Mouse (Mus musculus) skeletal muscle tissue, adult 2 months (tissue): Measurements from ENCODE around the gene Pth2.

ENCODE experiments used
- DNase-seq: peaks from one replicate; pipeline ENCODE4 v3.0.0-alpha.2; 2012; ENCODE audit warnings: low read depth, low spot score

The Pth2 gene

GRCm38 (mm10) chr7:45153586-45153985 is 27.2 kb upstream of the Pth2 start:
- no peak for DNase-seq

- peak; percentile 96 for DNase-seq
These were observed 26.5 kb upstream of the Pth2 start, which contains the start of the genes Pih1d1 and Aldh16a1 for GRCm38 (mm10) chr7:45154096-45154992. Gene Pih1d1 (plus strand): TSS chr7:45154303. Gene Aldh16a1 (minus strand): TSS chr7:45154584.

- no peak for DNase-seq
These were observed 25.7 kb upstream of the Pth2 start for GRCm38 (mm10) chr7:45154993-45155514.

GRCm38 (mm10) chr7:45155590-45155989 is 25.2 kb upstream of the Pth2 start:
- no peak for DNase-seq

- DNase-seq, result no peak
These were observed 24.6 kb upstream of the Pth2 start for GRCm38 (mm10) chr7:45156206-45156605.

- DNase-seq, result no peak
These were observed 23.3 kb upstream of the Pth2 start for GRCm38 (mm10) chr7:45157459-45157858.

- DNase-seq, result no peak
These were observed 21.8 kb upstream of the Pth2 start for GRCm38 (mm10) chr7:45158991-45159390.

- no peak for DNase-seq
These were observed 20.4 kb upstream of the Pth2 start for GRCm38 (mm10) chr7:45160316-45160800.

GRCm38 (mm10) chr7:45160866-45161265 is 19.9 kb upstream of the Pth2 start:
- no peak for DNase-seq

GRCm38 (mm10) chr7:45161612-45162473 is 19.0 kb upstream of the Pth2 start:
- DNase-seq, result peak; percentile 75

GRCm38 (mm10) chr7:45162551-45162950 is 18.2 kb upstream of the Pth2 start:
- DNase-seq, result no peak

- no peak for DNase-seq
These were observed 17.7 kb upstream of the Pth2 start for GRCm38 (mm10) chr7:45162996-45163615.

GRCm38 (mm10) chr7:45163735-45164490 is 16.9 kb upstream of the Pth2 start, which contains the start of gene Slc17a7:
Gene Slc17a7 (plus strand): TSS chr7:45163949.
- no peak for DNase-seq

GRCm38 (mm10) chr7:45164833-45165232 is 16.0 kb upstream of the Pth2 start:
- DNase-seq, result no peak

GRCm38 (mm10) chr7:45165701-45166100 is 15.1 kb upstream of the Pth2 start:
- DNase-seq, result no peak

- DNase-seq, result no peak
These were observed 13.8 kb upstream of the Pth2 start for GRCm38 (mm10) chr7:45166950-45167401.

GRCm38 (mm10) chr7:45167761-45168445 is 12.9 kb upstream of the Pth2 start:
- DNase-seq, result no peak

- no peak for DNase-seq
These were observed 12.1 kb upstream of the Pth2 start for GRCm38 (mm10) chr7:45168656-45169055.

- no peak for DNase-seq
These were observed 11.3 kb upstream of the Pth2 start for GRCm38 (mm10) chr7:45169495-45169894.

GRCm38 (mm10) chr7:45172974-45173373 is 7.8 kb upstream of the Pth2 start:
- DNase-seq, result no peak
